Mouse (Mus musculus) liver, adult (tissue): Measurements from ENCODE around the gene Pde4b.
A peak's percentile ranks its signal among the peaks of the same experiment; 100 is the strongest.

ENCODE experiments used
- GATA4 ChIP-seq: IDR thresholded peaks from 2 replicates; pipeline ENCODE4 v1.6.1; 2014; ENCODE audit warnings: mild to moderate bottlenecking, low read length; ENCODE audit not compliant: insufficient replicate concordance

Pde4b gene

DNA sequence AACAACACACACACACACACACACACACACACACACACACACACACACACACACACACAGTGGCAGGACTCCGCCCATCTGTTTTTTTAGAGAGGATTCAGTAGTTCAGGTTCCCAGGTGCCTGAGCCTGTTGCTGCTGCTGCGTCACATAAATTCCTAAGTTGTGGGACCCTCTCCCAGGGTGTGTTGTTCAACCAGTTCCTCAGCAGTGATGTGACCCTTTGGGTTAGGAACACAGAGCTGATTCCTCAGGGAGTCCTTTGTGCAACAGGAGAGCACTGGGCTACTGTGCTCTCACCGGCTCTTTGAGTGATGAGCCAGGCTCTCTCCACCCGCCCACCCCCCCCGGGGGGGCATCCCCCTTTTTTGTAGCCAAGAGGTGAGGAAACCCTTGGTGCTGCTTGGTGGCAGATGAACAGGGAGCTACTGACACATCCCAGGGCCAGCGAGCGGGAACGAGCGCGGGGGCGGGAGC is at the start of gene Pde4b:
Pde4b (plus strand) TSS at position 453 of the 475 bp plus-strand sequence.
- TF ChIP-seq GATA4, result no peak

DNA sequence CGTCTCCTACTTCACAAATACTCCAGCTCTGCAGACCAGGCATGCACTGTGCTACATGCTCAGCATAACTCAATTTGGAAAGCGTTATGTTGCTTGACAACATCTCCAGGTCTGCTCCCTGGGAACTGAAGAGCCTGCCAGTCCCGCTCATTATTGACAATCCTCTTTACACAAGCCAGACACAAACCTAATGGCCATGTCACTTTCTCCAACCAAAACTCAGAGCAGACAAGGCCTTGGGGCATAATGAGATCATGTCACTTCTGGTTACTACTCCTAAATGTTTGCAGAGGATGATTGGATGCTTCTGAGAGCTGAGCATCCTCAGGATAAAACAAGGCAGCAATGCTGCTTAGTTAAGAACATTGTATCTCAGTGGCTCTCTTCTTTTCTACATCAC is 47.2 kb upstream of the Pde4b start:
- no peak for TF ChIP-seq GATA4

DNA sequence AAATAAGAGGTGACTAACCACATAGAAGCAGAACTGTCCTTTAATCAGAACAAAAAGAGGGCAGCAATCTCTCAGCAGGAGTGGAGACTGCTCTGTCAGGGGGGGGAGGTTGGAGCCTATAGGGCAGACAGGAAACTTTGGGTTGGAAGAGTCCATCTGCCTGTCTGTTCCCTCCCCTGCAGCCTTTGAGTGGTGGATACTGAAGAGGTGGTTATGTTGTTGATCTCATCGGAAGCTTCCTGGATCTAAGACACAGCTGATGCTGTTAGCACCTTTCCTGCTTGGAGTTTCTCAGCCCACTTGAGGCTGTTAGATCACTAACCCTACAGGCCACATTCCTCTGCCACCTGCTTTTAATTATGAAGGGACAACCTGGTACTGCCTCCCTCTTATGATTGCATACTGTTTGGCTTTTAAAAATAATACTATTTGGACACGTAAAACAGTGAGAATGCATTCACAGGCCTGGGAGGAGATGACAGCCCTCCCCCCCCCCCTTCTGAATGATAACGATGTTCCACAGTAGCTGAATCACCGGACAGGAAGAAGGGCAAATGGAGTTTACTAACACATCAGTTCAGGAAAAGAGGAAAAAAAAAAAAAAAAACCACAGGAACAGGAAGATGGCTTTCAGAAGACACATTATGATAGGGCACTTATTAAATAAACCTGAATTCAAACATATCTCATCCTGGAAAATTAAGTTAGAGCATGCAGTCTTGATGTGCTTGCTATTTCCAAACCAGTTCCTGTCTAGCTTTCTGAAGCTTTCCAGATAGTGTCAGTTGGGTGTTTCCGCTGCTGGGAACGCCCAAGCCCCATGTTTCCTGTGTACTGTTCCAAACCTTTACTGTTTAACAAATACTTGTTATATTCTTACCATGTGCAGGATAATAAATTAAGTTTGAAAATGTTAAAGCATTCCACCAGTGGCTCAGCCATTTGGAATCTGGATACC is 41.9 kb upstream of the Pde4b start:
- TF ChIP-seq GATA4, result peak; percentile 90

DNA sequence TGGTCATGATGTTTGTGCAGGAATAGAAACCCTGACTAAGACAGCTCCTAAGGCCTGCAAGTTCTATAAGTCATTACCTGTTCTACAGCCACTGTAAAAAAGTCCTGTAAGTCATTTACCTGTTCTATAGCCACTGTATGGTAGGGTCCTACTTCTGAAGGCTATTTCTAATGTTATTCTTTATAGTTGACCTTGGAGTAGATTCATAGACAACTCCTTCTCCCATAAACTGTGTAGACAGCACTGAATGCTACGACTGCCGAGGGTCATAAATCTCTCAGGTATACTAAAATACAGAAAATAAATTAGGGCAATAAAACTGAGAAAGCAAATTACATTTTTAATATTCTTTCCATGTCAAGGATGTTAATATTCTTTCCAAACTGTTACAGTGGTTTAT is 26.0 kb upstream of the Pde4b start:
- no peak for TF ChIP-seq GATA4

DNA sequence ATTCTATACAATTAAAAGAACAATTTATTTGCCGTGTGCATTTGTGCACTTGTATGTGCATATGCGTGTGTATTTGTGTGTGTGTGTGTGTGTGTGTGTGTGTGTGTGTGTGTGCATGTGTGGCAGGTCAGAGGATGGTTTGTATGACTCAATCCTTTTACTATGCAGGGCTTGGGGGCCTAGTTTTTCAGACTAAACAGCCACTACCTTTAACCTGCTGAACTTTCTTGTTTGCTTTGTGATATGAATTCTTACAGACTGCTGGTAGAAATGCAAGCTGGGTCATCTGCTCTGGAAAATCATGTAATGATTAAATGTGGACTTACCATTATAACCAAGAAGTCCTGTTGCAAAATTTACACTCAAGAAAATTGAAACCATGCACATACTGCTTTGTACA is 18.0 kb upstream of the Pde4b start:
- no peak for TF ChIP-seq GATA4

DNA sequence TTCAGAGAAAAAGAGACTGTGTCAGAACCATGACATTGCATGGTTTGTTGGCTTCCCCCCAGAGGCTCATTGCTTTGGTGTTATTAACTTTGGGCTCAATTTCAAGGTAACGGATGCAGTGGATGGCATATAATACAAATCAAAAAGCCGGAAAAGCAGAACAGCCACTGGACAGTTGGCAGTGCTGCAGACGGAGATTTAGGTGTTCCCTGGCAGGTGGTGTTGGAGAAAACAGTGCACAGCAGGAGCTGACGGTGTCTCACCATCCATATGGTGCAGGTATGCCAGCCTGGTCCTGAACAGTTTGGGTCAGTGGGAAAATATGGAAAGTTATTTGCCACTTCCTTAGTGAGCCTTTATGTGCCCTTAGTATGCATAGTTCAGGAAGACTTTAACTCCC is 1.0 kb upstream of the Pde4b start:
- no peak for TF ChIP-seq GATA4

DNA sequence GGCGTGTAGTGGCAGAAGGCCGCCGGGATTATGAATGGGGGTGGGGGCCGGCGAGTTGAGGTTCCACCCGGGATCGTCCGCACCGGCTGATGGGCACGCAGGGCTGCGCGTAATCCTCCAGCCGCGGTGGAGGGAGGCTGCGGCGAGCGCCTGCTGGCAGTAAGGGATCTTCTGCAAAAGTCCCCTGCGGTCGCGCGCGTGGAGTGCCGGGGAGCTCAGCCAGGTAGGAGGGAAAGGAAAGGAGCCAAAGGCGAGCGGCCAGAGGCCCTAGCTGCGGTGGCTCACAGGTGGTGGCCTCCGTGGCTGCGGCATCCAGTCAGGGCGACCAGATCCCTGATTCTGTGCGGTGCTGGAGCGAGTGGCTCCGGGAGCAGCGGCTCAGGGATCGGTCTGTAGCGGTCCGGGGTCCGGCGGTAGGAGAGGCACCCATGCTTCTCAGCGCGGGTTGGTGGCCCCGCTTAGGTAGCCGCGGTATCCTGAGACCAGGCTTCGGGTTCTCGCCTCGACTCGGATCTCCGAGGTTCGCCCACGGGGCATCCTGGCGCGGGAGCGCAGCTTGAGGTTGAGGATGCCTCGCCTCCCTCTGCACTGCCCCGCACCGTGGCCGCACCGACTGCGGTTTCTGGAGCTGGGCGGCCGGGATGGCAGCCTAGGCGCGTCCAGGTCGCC is 357 bp downstream of the Pde4b start:
- no peak for TF ChIP-seq GATA4

DNA sequence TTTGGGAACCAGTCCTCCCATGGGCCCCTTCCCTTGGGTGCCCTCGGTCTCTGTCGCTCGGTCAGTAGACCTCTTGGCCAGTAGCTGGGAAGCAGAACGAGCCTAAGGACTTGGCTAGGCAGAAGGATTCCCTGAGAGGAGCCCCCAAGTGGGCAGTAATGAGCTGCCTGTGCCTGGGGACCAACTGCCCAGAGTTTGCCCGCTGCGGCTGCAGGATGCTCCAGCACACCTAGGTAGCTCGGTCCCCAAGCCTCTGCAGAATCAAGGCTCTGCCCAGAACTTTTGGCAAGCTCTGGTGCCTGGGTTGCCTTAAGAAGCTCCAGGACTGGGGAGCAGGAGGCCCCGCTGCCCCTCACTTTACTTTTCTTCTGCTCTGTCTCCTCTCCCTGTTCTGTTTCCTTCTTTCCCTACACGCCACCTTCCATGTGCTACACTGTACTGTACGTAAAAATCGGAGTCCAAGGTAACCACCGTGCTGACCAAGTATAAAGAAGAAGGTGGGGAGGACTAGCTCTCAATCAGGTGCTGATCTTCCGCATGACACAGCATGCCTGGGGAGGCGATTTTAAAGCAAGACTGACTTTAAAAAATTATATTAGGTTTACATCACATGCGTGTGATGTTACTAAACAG is 1.0 kb downstream of the Pde4b start:
- TF ChIP-seq GATA4, result no peak

DNA sequence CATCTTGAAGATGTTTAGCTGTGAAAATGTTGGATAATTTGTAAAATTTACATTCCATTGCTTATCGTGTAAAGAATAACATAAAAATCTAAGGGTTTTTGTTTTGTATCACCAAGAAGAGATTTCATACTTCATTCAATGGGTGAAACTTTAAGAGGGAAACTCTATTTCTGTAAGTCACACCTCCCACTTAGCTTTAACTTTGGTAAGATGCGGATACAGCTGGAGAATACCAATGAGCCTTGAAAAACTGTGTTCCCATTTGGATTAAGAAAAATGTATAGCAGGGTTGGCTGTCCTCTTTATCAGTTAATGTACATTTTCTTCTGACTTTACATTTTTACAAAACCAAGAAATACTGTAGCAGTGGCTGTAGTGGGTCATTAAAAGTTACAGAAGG is 8.5 kb downstream of the Pde4b start:
- TF ChIP-seq GATA4, result no peak

DNA sequence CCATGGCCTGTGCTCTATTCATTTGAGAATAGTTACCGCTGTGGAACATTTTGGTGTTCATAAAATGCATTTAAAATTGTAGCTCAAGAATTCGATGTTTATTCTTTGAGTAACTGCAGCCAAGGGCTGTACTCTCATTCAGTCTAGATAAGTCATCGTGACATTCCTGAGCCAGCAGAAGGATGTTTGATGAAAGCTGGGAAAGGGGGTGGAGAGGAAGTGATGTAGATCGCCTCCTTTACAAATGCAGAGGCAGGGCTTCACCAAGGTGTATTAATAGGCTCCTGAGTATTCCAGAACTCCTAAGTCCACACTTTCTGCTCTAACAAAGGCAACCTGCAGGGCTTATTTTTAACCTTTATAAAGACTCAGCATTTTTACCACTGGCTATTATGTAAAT is 14.9 kb downstream of the Pde4b start:
- no peak for TF ChIP-seq GATA4

DNA sequence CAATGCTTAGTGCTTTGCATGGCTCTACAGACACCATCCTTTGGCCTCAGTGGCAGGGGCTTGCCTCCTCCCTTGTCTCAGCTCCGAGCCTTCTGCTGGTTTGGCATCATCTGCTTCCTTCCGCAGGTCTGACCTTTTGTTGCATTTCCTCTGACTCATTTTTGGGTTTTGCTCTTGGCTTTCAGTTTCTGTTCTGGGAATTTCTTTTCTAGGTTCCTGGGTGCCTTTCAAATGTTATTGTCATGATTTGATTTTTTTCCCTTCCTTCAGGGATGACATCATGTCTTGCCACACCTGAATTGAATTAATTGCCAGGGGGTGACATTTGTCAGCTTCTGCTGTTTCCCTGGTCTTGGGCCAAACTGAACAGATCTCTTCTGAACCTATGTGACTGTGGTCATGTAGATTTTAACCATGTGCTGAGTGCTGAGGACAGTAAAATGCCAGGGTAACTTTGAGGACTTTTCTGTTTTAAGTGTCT is 17.2 kb downstream of the Pde4b start:
- TF ChIP-seq GATA4, result peak; percentile 37; the same call in 1 of the 2 replicates

DNA sequence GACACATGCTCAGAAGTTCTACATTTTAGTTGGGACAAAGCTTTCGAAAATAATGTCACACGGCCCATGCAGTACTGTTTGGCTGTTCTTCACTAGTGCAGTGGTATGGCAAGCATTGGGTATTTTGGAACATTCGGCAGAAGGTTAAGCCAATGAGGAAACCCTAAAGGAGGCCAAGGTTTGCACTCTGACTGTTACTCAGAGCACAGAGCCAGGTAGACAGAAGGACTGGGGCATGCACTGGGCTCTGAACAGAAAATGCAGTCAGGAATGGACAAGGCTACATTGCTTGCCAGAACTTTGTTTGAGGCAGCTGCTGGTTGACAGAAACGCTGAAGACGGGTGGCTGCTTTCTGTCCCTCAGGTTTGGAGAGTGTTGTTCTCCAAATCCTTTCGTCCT is 19.4 kb downstream of the Pde4b start:
- TF ChIP-seq GATA4, result no peak

DNA sequence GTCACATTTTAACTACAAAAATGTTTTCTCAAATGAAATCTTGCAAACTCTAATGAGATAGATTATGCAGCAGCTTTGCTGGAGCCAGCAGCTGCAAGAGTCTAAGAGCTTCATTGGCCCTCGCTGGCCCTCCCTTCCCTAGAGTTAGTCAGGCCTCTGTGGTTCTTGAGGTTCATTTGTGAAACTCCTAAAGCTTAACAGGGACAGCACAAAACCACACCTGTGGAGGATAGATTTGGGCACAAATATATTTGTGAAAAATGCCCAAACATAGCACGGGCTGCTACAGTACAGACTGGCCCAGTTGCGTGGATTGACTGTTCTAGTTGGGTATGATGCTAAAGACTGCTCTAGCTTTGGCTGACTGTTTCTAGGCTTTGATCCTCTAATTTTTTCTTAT is 32.1 kb downstream of the Pde4b start:
- TF ChIP-seq GATA4, result no peak

DNA sequence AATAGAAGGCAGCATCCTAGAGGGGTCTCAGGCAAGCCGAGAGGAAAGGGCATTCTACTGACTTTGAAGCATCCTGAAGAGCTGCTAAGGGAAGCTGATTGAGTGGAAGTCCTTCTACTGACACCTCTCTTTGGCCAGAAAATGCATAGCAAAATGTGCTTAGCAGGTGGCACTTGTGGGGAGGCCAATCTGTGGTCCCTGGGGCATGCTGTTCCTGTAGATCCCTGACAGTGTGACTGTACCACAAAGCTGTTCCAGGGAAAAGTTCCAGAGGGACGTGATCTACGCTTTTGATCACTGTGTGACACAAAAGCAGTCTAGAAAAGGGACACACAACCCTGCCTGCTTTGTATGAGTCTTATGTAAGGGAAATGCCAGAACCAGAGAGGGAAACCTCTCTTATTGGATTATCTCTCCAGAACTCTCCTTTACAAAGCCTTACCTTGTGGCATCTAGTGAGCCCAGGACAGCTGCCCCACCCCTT is 49.1 kb downstream of the Pde4b start:
- TF ChIP-seq GATA4, result no peak

DNA sequence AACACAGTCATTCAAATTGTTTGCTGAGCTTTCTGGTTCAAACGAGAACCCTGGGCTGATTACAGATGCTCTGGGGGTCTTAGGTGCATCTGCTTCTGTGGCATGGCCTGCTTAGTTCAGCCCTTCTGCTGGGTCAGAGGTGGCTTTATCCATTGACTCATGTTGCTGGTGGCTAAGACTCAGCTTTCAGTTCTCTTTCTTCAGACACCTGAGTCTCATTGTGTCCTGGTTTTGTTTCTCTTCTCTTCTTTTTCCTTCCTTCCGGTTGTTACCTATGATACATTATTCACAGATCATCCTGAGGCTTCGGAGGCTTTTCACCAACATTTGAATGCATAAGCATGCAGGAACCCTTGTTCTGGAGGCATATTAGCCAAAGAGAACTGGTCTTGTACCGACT is 51.0 kb downstream of the Pde4b start:
- TF ChIP-seq GATA4, result no peak

DNA sequence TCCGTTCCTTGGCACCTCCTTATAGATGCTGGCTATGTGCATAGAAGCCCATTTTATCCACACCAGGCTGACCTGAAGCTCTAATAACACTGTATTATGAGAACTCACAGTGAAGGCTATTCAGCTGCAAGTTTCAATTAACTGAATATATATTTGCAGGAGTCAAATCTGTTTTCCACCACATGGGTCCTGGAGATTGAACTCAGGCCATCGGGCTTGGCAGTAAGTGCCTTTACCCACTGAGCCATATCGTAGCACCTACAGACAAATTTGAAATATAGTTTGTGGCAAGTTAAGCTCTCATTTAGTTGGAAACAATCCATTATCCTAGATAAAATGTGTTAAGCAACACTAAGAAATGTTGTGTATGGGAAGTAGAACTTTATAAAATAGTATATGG is 53.9 kb downstream of the Pde4b start:
- TF ChIP-seq GATA4, result no peak

DNA sequence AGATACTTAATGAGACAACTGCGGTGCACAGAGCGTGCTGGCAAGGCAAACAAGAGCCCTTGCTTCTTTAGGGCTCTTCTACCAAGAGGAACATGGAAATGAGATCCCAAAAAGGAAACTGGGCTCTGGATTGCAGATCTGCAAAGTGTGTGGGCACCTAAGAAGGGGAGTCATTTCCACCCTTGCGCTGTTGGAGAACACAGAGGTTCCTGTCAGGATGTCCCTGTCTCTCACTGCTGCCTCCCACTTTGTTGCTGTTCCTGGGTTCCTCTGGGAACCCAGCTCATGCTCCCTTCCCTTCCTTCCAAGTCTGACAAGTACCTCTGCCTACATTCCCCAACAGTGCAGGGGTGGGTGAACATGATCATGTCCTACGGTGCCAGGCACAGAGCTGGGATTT is 61.4 kb downstream of the Pde4b start:
- no peak for TF ChIP-seq GATA4
